In genomic region chr15:85177576-85177975, GRCm38 (mm10) we compare ENCODE assay signal across 9 mouse cellular contexts. TPM values are rescaled to one million over a fixed set of nuclear protein-coding genes. Genes with fewer than 3 reads are reported as not detected.
A peak's percentile ranks its signal among the peaks of the same experiment; 100 is the strongest.
DNase-seq lines count a peak whose midpoint lies in the region; ATAC-seq lines count a peak whose summit lies in the region.
"Had no signal": no experiment of that assay in that cellular context is flagged by ENCODE, and none has a peak within 500 bp of the region (broad histone marks: within the 10 kb centered on the region; RNA-seq: fewer than 3 reads in every experiment).

No protein-coding gene starts in this region.

- ATAC-seq in forebrain, embryonic 11.5 days (replicated peaks; ENCODE audit: low FRiP score): no peak
- ATAC-seq in forebrain, embryonic 13.5 days: no peak
- no peak for ATAC-seq in midbrain, embryonic 16.5 days
- ATAC-seq in heart, embryonic 15.5 days (replicated peaks; ENCODE audit: insufficient number of reproducible peaks, insufficient read depth, low FRiP score, low read depth): no peak

- no peak overlapping the region for H3K4me3 ChIP-seq in forebrain, embryonic 11.5 days (ENCODE audit: low read depth, low read length)
- H3K4me3 ChIP-seq in forebrain, embryonic 13.5 days: no peak overlapping the region
- H3K4me3 ChIP-seq in midbrain, embryonic 10.5 days: no peak overlapping the region
- no peak overlapping the region for H3K4me3 ChIP-seq in midbrain, embryonic 16.5 days (ENCODE audit: low read depth, low read length)
- 0 out of 2 replicates have a peak overlapping the region, but pooled peaks have one; percentile 18 for H3K4me3 ChIP-seq in heart, embryonic 15.5 days
- H3K4me3 ChIP-seq: limb, embryonic 13.5 days had no signal

- H3K4me2 ChIP-seq in forebrain, embryonic 11.5 days (ENCODE audit: low read depth, low read length, severe bottlenecking): no peak overlapping the region
- H3K4me2 ChIP-seq in forebrain, embryonic 13.5 days: no peak overlapping the region
- H3K4me2 ChIP-seq in midbrain, embryonic 16.5 days (ENCODE audit: low read length): no peak overlapping the region
- H3K4me2 ChIP-seq in heart, embryonic 15.5 days: peak overlapping the region; percentile 55
- H3K4me2 ChIP-seq: limb, embryonic 13.5 days had no signal

- H3K4me1 ChIP-seq in forebrain, embryonic 11.5 days (replicated peaks; ENCODE audit: control insufficient read depth, insufficient read depth, low read length): no peaks in the 10 kb centered on the region
- 0 out of 2 replicates have a peak, but pooled peaks cover 3% of the 10 kb centered on the region for H3K4me1 ChIP-seq in forebrain, embryonic 13.5 days
- H3K4me1 ChIP-seq in midbrain, embryonic 10.5 days: no peaks in the 10 kb centered on the region
- H3K4me1 ChIP-seq in midbrain, embryonic 16.5 days (ENCODE audit: control insufficient read depth, insufficient read depth, low read length): 0 out of 2 replicates have a peak, but pooled peaks cover 5% of the 10 kb centered on the region
- H3K4me1 ChIP-seq in heart, embryonic 15.5 days (replicated peaks): peaks cover 48% of the 10 kb centered on the region

- no peaks in the 10 kb centered on the region for H3K36me3 ChIP-seq in forebrain, embryonic 11.5 days (ENCODE audit: control insufficient read depth, insufficient read depth, low read length)
- no peaks in the 10 kb centered on the region for H3K36me3 ChIP-seq in forebrain, embryonic 13.5 days (ENCODE audit: poor library complexity, severe bottlenecking)
- H3K36me3 ChIP-seq in midbrain, embryonic 10.5 days: no peaks in the 10 kb centered on the region
- H3K36me3 ChIP-seq in midbrain, embryonic 16.5 days (ENCODE audit: control insufficient read depth, insufficient read depth, low read length): no peaks in the 10 kb centered on the region
- H3K36me3 ChIP-seq in heart, embryonic 15.5 days: no peaks in the 10 kb centered on the region
- H3K36me3 ChIP-seq: limb, embryonic 13.5 days had no signal

- H3K9ac ChIP-seq in forebrain, embryonic 11.5 days (ENCODE audit: low read length): no peak overlapping the region
- H3K9ac ChIP-seq in forebrain, embryonic 13.5 days: no peak overlapping the region
- H3K9ac ChIP-seq in midbrain, embryonic 16.5 days (ENCODE audit: low read depth, low read length): no peak overlapping the region
- H3K9ac ChIP-seq in heart, embryonic 15.5 days: no peak overlapping the region; the same call in 1 of the 2 replicates
- H3K9ac ChIP-seq: limb, embryonic 13.5 days had no signal

- no peaks in the 10 kb centered on the region for H3K27me3 ChIP-seq in forebrain, embryonic 11.5 days (ENCODE audit: control insufficient read depth, insufficient read depth, low read length)
- no peaks in the 10 kb centered on the region for H3K27me3 ChIP-seq in forebrain, embryonic 13.5 days
- H3K27me3 ChIP-seq in midbrain, embryonic 10.5 days (ENCODE audit: low read depth, poor library complexity, severe bottlenecking): no peaks in the 10 kb centered on the region; the same call in 1 of the 2 replicates
- no peaks in the 10 kb centered on the region for H3K27me3 ChIP-seq in midbrain, embryonic 16.5 days (ENCODE audit: control insufficient read depth, insufficient read depth, low read depth, low read length)
- H3K27me3 ChIP-seq in heart, embryonic 15.5 days: no peaks in the 10 kb centered on the region
- H3K27me3 ChIP-seq: limb, embryonic 13.5 days had no signal

- no peak overlapping the region for H3K27ac ChIP-seq in forebrain, embryonic 11.5 days (ENCODE audit: low read depth, low read length)
- no peak overlapping the region for H3K27ac ChIP-seq in forebrain, embryonic 13.5 days
- H3K27ac ChIP-seq in midbrain, embryonic 10.5 days (replicated peaks): no peak overlapping the region
- no peak overlapping the region for H3K27ac ChIP-seq in midbrain, embryonic 16.5 days (ENCODE audit: low read length)
- H3K27ac ChIP-seq in heart, embryonic 15.5 days: peak overlapping the region; percentile 88
- H3K27ac ChIP-seq: limb, embryonic 13.5 days had no signal

- DNase-seq in forebrain, embryonic 11.5 days (ENCODE audit: low spot score): peak; percentile 67
- DNase-seq in midbrain, embryonic 10.5 days (ENCODE audit: low spot score): peak; percentile 52
- DNase-seq in T-cell, adult 2 months (ENCODE audit: low spot score): peak; percentile 24
- peak; percentile 96 for DNase-seq in skeletal muscle tissue, adult 2 months (ENCODE audit: low read depth, low spot score)
- no peak for DNase-seq in ovary, postnatal 14 days (ENCODE audit: low spot score)

- WGBS in forebrain, embryonic 11.5 days: 80% methylated on average over 8 of the region's 8 CpGs
- WGBS in forebrain, embryonic 13.5 days: 76% methylated on average over 8 of the region's 8 CpGs
- WGBS in midbrain, embryonic 10.5 days: 89% methylated on average over 8 of the region's 8 CpGs
- WGBS in midbrain, embryonic 16.5 days: 70% methylated on average over 8 of the region's 8 CpGs
- WGBS in heart, embryonic 15.5 days: 32% methylated on average over 8 of the region's 8 CpGs

- H3K9me3 ChIP-seq in forebrain, embryonic 11.5 days (ENCODE audit: control insufficient read depth, low read length): no peaks in the 10 kb centered on the region
- no peaks in the 10 kb centered on the region for H3K9me3 ChIP-seq in forebrain, embryonic 13.5 days (replicated peaks)
- no peaks in the 10 kb centered on the region; the same call in 1 of the 2 replicates for H3K9me3 ChIP-seq in midbrain, embryonic 10.5 days (replicated peaks)
- no peaks in the 10 kb centered on the region for H3K9me3 ChIP-seq in midbrain, embryonic 16.5 days (replicated peaks; ENCODE audit: control insufficient read depth, low read length, poor library complexity, severe bottlenecking)
- H3K9me3 ChIP-seq in heart, embryonic 15.5 days (replicated peaks): no peaks in the 10 kb centered on the region

RNA-seq across cellular contexts. Expression of gene Fbln1, which starts 28.2 kb away (rescaled TPM):
- polyA plus RNA-seq in forebrain, embryonic 11.5 days (2014; fragmentation: Nextera tagmentation; extraction: Ambion mirVana): 147 and 161 TPM in 2 replicates
- polyA plus RNA-seq in forebrain, embryonic 13.5 days (2015; fragmentation: Nextera tagmentation; extraction: Ambion mirVana): 62.1 and 63.3 TPM in 2 replicates
- polyA plus RNA-seq in midbrain, embryonic 10.5 days (2016; fragmentation: Nextera tagmentation; extraction: Ambion mirVana): 162 and 179 TPM in 2 replicates
- 38.9 and 41.1 TPM in 2 replicates for polyA plus RNA-seq in midbrain, embryonic 16.5 days (2015; fragmentation: Nextera tagmentation; extraction: Ambion mirVana)
- polyA plus RNA-seq in heart, embryonic 15.5 days (2015; fragmentation: Nextera tagmentation; extraction: Ambion mirVana): 119 and 157 TPM in 2 replicates

RNA-seq across cellular contexts. Expression of gene Ribc2, which starts 45.7 kb away (rescaled TPM):
- polyA plus RNA-seq in forebrain, embryonic 11.5 days (2014; fragmentation: Nextera tagmentation; extraction: Ambion mirVana): 0.47 and 0.95 TPM in 2 replicates
- 0.65 and 0.78 TPM in 2 replicates for polyA plus RNA-seq in forebrain, embryonic 13.5 days (2015; fragmentation: Nextera tagmentation; extraction: Ambion mirVana)
- 0.41 and 0.57 TPM in 2 replicates for polyA plus RNA-seq in midbrain, embryonic 10.5 days (2016; fragmentation: Nextera tagmentation; extraction: Ambion mirVana)
- 0.78 and 1.4 TPM in 2 replicates for polyA plus RNA-seq in midbrain, embryonic 16.5 days (2015; fragmentation: Nextera tagmentation; extraction: Ambion mirVana)
- 0.14 and 0.18 TPM in 2 replicates for polyA plus RNA-seq in heart, embryonic 15.5 days (2015; fragmentation: Nextera tagmentation; extraction: Ambion mirVana)

RNA-seq across cellular contexts. Expression of gene Smc1b, which starts 45.8 kb away (rescaled TPM):
- 0.07 and 0.12 TPM in 2 replicates for polyA plus RNA-seq in forebrain, embryonic 11.5 days (2014; fragmentation: Nextera tagmentation; extraction: Ambion mirVana)
- 0.13 and 0.21 TPM in 2 replicates for polyA plus RNA-seq in forebrain, embryonic 13.5 days (2015; fragmentation: Nextera tagmentation; extraction: Ambion mirVana)
- polyA plus RNA-seq in midbrain, embryonic 10.5 days (2016; fragmentation: Nextera tagmentation; extraction: Ambion mirVana): 0.11 and 0.12 TPM in 2 replicates
- 0.15 TPM in 2 replicates for polyA plus RNA-seq in midbrain, embryonic 16.5 days (2015; fragmentation: Nextera tagmentation; extraction: Ambion mirVana)
- 0.03 TPM in 1 of 2 replicates, not detected in the other for polyA plus RNA-seq in heart, embryonic 15.5 days (2015; fragmentation: Nextera tagmentation; extraction: Ambion mirVana)
